Mouse (Mus musculus): ENCODE measurements around the gene Trem1. TPM values are rescaled to one million over a fixed set of nuclear protein-coding genes. Genes with fewer than 3 reads are reported as not detected.

Trem1 gene
- polyA plus RNA-seq, 1 experiment from 2014 or later = not detected

- DNase-seq (ENCODE audit: low spot score) = no peak
- H3K27ac ChIP-seq (replicated peaks) = peak overlapping the region; percentile 40; the same call in 1 of the 2 replicates
- 90% methylated on average over 4 of the region's 4 CpGs for WGBS
Observed at GRCm38 (mm10) chr17:48272598-48272997, 40.0 kb downstream of the Trem1 start.

DNA sequence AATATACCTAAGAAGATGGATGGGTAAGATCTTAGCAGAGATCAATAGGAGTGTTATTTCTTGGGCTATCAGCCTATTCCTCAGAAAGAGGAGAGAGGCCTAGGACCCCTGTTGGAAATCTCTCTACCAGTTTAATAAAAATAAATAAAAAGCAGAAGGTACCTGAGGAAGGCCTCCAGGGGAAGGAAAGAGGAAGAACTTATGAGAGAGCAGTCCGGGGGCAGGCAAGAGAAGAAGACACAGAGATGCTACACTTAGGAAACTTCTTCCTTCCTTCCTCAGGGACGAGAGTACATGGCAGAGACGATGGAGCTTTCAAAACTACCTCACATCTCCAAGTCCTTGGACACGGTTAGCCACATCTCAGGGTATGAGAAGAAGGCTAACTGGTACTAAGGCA lies 41.5 kb downstream of the Trem1 start:
- DNase-seq (ENCODE audit: low spot score) = no peak
- Histone ChIP-seq H3K36me3 (replicated peaks) (no peaks in the 10 kb centered on the region), H3K4me1 (peaks cover 4% of the 10 kb centered on the region; the same call in 1 of the 2 replicates), H3K27ac (replicated peaks) (no peak overlapping the region), H3K27me3 (replicated peaks; ENCODE audit: low read depth, poor library complexity, severe bottlenecking) (no peaks in the 10 kb centered on the region), H3K4me3 (no peak overlapping the region), H3K9me3 (no peaks in the 10 kb centered on the region)
- WGBS = 90% methylated on average over 4 of the region's 4 CpGs

More at GRCm38 (mm10) chr17:48272598-48272997, 40.0 kb downstream of the Trem1 start:
- H3K9me3 ChIP-seq = no peaks in the 10 kb centered on the region
- H3K4me3 ChIP-seq = no peak overlapping the region
- H3K27me3 ChIP-seq (replicated peaks; ENCODE audit: low read depth, poor library complexity, severe bottlenecking) = no peaks in the 10 kb centered on the region
- peaks cover 4% of the 10 kb centered on the region; the same call in 1 of the 2 replicates for H3K4me1 ChIP-seq
- no peaks in the 10 kb centered on the region for H3K36me3 ChIP-seq (replicated peaks)

DNA sequence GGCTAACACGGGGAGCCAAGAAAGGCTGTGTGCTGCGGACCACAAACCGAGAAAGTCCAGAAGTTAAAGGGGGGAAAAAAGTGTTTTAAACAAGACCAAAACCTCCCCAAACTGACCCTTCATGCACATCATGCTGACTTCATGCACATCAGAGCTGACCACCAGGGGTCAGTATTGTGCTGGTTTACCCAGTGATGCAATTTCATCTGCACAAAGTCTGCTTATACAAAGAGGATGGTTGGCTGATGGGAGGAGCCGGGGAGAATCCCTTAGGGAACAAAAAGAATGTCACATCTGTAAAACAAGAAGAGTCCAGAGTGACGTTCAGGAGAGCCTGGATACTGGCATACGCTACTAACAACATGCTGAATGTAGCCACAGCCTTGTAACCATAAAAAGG lies 42.3 kb downstream of the Trem1 start:
- Histone ChIP-seq H3K9me3 (no peaks in the 10 kb centered on the region), H3K4me1 (peaks cover 4% of the 10 kb centered on the region; the same call in 1 of the 2 replicates), H3K36me3 (replicated peaks) (no peaks in the 10 kb centered on the region), H3K4me3 (no peak overlapping the region), H3K27ac (replicated peaks) (no peak overlapping the region), H3K27me3 (replicated peaks; ENCODE audit: low read depth, poor library complexity, severe bottlenecking) (no peaks in the 10 kb centered on the region)
- peak; percentile 81 for DNase-seq (ENCODE audit: low spot score)
- WGBS = 29% methylated on average over 6 of the region's 6 CpGs

GRCm38 (mm10) chr17:48275736-48276135 lies 43.2 kb downstream of the Trem1 start:
- Histone ChIP-seq H3K4me3 (no peak overlapping the region), H3K4me1 (peaks cover 9% of the 10 kb centered on the region)

DNA sequence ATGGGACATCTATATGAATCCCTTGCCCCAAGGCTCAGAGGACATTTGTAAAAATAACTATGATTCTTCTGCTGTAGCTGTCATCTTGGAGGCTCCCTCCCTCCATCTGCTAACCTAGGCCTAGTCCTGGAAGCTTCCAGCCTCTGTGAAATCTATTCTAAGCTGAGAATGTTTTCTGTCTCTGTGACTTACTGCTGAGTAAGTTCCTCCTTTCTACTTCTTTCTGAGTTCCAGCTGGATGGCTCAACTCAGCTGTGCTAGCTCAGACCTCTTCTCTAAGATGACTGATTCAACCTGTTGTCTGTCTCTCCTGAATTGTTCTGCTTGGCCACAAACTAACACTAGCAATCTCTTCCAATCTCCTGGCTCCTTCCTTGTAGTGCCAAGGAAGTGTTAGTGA lies 45.8 kb downstream of the Trem1 start:
- no peaks in the 10 kb centered on the region for H3K9me3 ChIP-seq
- H3K36me3 ChIP-seq (replicated peaks) = no peaks in the 10 kb centered on the region
- H3K4me3 ChIP-seq = no peak overlapping the region
- no peaks in the 10 kb centered on the region for H3K27me3 ChIP-seq (replicated peaks; ENCODE audit: low read depth, poor library complexity, severe bottlenecking)
- peaks cover 32% of the 10 kb centered on the region for H3K4me1 ChIP-seq
- DNase-seq (ENCODE audit: low spot score) = no peak
- H3K27ac ChIP-seq (replicated peaks) = no peak overlapping the region

More at GRCm38 (mm10) chr17:48275736-48276135, 43.2 kb downstream of the Trem1 start:
- H3K9me3 ChIP-seq = no peaks in the 10 kb centered on the region
- no peaks in the 10 kb centered on the region for H3K36me3 ChIP-seq (replicated peaks)
- DNase-seq (ENCODE audit: low spot score) = no peak
- H3K27ac ChIP-seq (replicated peaks) = no peak overlapping the region
- WGBS = 65% methylated on average over 7 of the region's 7 CpGs
- no peaks in the 10 kb centered on the region for H3K27me3 ChIP-seq (replicated peaks; ENCODE audit: low read depth, poor library complexity, severe bottlenecking)

DNA sequence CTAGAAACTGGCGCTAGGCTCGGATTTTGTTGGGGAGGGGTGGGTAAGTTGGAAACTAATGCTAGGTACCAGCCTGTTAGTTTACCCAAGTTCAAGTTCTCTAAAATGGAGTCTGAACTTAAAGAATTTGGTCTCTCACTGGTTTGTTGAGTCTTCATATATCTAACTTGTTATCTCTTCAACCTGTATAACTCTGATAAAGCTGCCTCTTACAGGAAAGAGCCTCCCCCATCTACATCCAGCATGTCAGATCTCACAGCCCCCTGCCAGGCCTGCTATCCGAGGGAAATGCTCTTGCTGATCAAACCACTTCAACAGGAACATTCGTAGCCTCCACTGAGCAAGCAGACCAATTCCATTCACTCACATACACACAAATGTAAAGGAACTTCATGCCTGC lies 46.4 kb downstream of the Trem1 start:
- no peak for DNase-seq (ENCODE audit: low spot score)
- Histone ChIP-seq H3K9me3 (no peaks in the 10 kb centered on the region), H3K36me3 (replicated peaks) (no peaks in the 10 kb centered on the region), H3K4me1 (peaks cover 34% of the 10 kb centered on the region), H3K27ac (replicated peaks) (no peak overlapping the region), H3K4me3 (no peak overlapping the region), H3K27me3 (replicated peaks; ENCODE audit: low read depth, poor library complexity, severe bottlenecking) (no peaks in the 10 kb centered on the region)
- WGBS = 81% methylated on average over 4 of the region's 4 CpGs

GRCm38 (mm10) chr17:48280943-48281738 lies 48.6 kb downstream of the Trem1 start:
- Histone ChIP-seq H3K27ac (replicated peaks) (peak overlapping the region; percentile 87), H3K4me3 (peak overlapping the region; percentile 52), H3K9me3 (no peaks in the 10 kb centered on the region), H3K36me3 (replicated peaks) (no peaks in the 10 kb centered on the region), H3K4me1 (peaks cover 30% of the 10 kb centered on the region), H3K27me3 (replicated peaks; ENCODE audit: low read depth, poor library complexity, severe bottlenecking) (no peaks in the 10 kb centered on the region)
- WGBS = 27% methylated on average over 18 of the region's 18 CpGs
- DNase-seq (ENCODE audit: low spot score) = peak; percentile 60

- Histone ChIP-seq H3K36me3 (replicated peaks) (no peaks in the 10 kb centered on the region), H3K27ac (replicated peaks) (peak overlapping the region; percentile 87), H3K27me3 (replicated peaks; ENCODE audit: low read depth, poor library complexity, severe bottlenecking) (no peaks in the 10 kb centered on the region), H3K9me3 (no peaks in the 10 kb centered on the region), H3K4me3 (peak overlapping the region; percentile 52), H3K4me1 (peaks cover 30% of the 10 kb centered on the region)
- 4% methylated on average over 3 of the region's 3 CpGs for WGBS
- peak; percentile 71 for DNase-seq (ENCODE audit: low spot score)
Observed at GRCm38 (mm10) chr17:48281739-48282085, 49.1 kb downstream of the Trem1 start.

- H3K27ac ChIP-seq (replicated peaks) = no peak overlapping the region
- no peaks in the 10 kb centered on the region for H3K36me3 ChIP-seq (replicated peaks)
- no peaks in the 10 kb centered on the region for H3K9me3 ChIP-seq
- H3K4me3 ChIP-seq = no peak overlapping the region
- 64% methylated on average over 1 of the region's 1 CpGs for WGBS
- H3K27me3 ChIP-seq (replicated peaks; ENCODE audit: low read depth, poor library complexity, severe bottlenecking) = no peaks in the 10 kb centered on the region
- no peak for DNase-seq (ENCODE audit: low spot score)
- H3K4me1 ChIP-seq = peaks cover 15% of the 10 kb centered on the region
Observed at GRCm38 (mm10) chr17:48286765-48287164, 54.2 kb downstream of the Trem1 start.

DNA sequence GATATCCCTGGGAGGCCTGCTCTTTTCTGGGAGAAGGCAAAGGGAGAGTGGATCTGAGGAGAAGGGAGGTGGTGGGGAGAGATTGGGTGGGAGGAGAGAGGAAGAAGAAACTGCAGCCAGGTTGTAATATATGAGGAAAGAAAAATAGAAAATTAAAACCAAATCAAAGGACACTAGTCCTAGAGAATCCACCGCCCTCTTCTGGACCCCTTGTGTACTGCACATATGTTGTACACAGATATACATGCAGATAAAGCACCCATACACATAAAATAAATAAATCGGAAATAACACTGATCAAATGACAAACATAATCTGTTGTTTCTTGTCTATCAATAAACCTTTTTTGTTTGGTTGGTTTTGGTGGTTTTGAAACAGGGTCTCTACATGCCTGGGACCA lies 54.7 kb downstream of the Trem1 start:
- DNase-seq (ENCODE audit: low spot score) = no peak
- WGBS = 59% methylated on average over 2 of the region's 2 CpGs
- no peaks in the 10 kb centered on the region for H3K36me3 ChIP-seq (replicated peaks)
- H3K4me1 ChIP-seq = peaks cover 10% of the 10 kb centered on the region
- H3K4me3 ChIP-seq = no peak overlapping the region
- H3K9me3 ChIP-seq = no peaks in the 10 kb centered on the region
- H3K27ac ChIP-seq (replicated peaks) = no peak overlapping the region
- H3K27me3 ChIP-seq (replicated peaks; ENCODE audit: low read depth, poor library complexity, severe bottlenecking) = no peaks in the 10 kb centered on the region

DNA sequence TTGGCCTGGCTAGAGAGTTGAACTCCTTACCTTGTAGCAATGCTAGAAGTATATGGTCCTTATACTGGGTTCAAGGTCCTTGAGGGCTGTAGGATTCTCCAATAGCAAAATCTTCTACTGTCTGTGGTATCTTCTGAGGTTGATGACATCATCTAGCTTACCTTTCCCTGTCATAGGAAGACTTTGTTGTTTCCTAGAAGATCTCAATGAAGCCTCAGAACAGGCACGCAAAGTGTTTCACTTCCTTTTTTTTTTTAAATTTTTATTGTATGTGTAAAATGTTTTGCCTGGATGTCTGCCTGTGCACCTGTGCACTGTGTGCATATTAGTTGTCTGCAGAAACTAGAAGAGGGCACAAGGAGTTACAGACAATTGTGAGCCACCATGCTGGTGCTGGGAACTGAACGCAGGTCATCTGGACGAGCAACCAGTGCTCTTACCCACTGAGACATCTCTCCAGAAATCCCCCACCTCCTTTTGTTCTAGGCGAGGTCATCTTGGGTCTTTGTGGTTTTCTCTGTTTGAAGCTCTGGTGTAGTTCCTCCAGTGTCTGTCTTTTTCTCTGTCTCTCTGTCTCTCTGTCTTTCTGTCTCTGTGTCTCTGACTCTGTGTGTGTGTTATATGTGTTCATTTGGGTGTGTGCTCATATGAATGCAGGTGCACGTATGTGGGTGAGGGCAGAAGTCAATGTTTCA lies 61.1 kb downstream of the Trem1 start:
- H3K36me3 ChIP-seq (replicated peaks) = no peaks in the 10 kb centered on the region
- H3K4me3 ChIP-seq = no peak overlapping the region
- 86% methylated on average over 5 of the region's 5 CpGs for WGBS
- H3K4me1 ChIP-seq = no peaks in the 10 kb centered on the region
- no peaks in the 10 kb centered on the region for H3K27me3 ChIP-seq (replicated peaks; ENCODE audit: low read depth, poor library complexity, severe bottlenecking)
- H3K9me3 ChIP-seq = no peaks in the 10 kb centered on the region
- H3K27ac ChIP-seq (replicated peaks) = no peak overlapping the region
- DNase-seq (ENCODE audit: low spot score) = no peak
